Mouse (Mus musculus): ENCODE data around the gene Igf1r. TPM values are rescaled to one million over a fixed set of nuclear protein-coding genes. Genes with fewer than 3 reads are reported as not detected.

Gene Igf1r
- polyA plus RNA-seq, 1 experiment: 2.6 TPM

- no peak for TF ChIP-seq CTCF (IDR thresholded peaks at IDR 0.05; ENCODE audit: extremely low read depth, insufficient read length, insufficient replicate concordance, low read depth, low read length)
- TF ChIP-seq POLR2A (IDR thresholded peaks at IDR 0.05; ENCODE audit: low read depth, low read length): no peak
- H3K36me3 ChIP-seq (ENCODE audit: control insufficient read depth, insufficient read depth, low read length): no peaks in the 10 kb centered on the region
- WGBS: 85% methylated on average over 8 of the region's 8 CpGs
- no peak overlapping the region for H3K4me3 ChIP-seq (ENCODE audit: low read depth, low read length)
- H3K4me1 ChIP-seq (ENCODE audit: control insufficient read depth, insufficient read depth, insufficient read length, low read length): no peaks in the 10 kb centered on the region
- no peak overlapping the region for H3K27ac ChIP-seq (ENCODE audit: insufficient read depth, low read depth, low read length)
- H3K27me3 ChIP-seq (ENCODE audit: control insufficient read depth, insufficient read depth, low read length): no peaks in the 10 kb centered on the region
These were observed 284.2 kb downstream of the Igf1r start for GRCm38 (mm10) chr7:68236817-68237216.

- no peaks in the 10 kb centered on the region for H3K27me3 ChIP-seq (ENCODE audit: control insufficient read depth, insufficient read depth, low read length)
- H3K27ac ChIP-seq (ENCODE audit: insufficient read depth, low read depth, low read length): no peak overlapping the region
These were observed 286.7 kb downstream of the Igf1r start for GRCm38 (mm10) chr7:68239220-68239827.

GRCm38 (mm10) chr7:68241205-68241604 is 288.6 kb downstream of the Igf1r start:
- Histone ChIP-seq H3K4me1 (ENCODE audit: control insufficient read depth, insufficient read depth, insufficient read length, low read length) (no peaks in the 10 kb centered on the region), H3K36me3 (ENCODE audit: control insufficient read depth, insufficient read depth, low read length) (no peaks in the 10 kb centered on the region), H3K4me3 (ENCODE audit: low read depth, low read length) (no peak overlapping the region), H3K27ac (ENCODE audit: insufficient read depth, low read depth, low read length) (no peak overlapping the region), H3K27me3 (ENCODE audit: control insufficient read depth, insufficient read depth, low read length) (no peaks in the 10 kb centered on the region)
- TF ChIP-seq CTCF (IDR thresholded peaks at IDR 0.05; ENCODE audit: extremely low read depth, insufficient read length, insufficient replicate concordance, low read depth, low read length): no peak
- TF ChIP-seq POLR2A (IDR thresholded peaks at IDR 0.05; ENCODE audit: low read depth, low read length): no peak
- 54% methylated on average over 9 of the region's 9 CpGs for WGBS

More at GRCm38 (mm10) chr7:68239220-68239827, 286.7 kb downstream of the Igf1r start:
- Histone ChIP-seq H3K4me3 (ENCODE audit: low read depth, low read length) (no peak overlapping the region), H3K36me3 (ENCODE audit: control insufficient read depth, insufficient read depth, low read length) (no peaks in the 10 kb centered on the region), H3K4me1 (ENCODE audit: control insufficient read depth, insufficient read depth, insufficient read length, low read length) (no peaks in the 10 kb centered on the region)
- no peak for TF ChIP-seq CTCF (IDR thresholded peaks at IDR 0.05; ENCODE audit: extremely low read depth, insufficient read length, insufficient replicate concordance, low read depth, low read length)
- no peak for TF ChIP-seq POLR2A (IDR thresholded peaks at IDR 0.05; ENCODE audit: low read depth, low read length)
- 58% methylated on average over 11 of the region's 11 CpGs for WGBS

- Histone ChIP-seq H3K4me3 (ENCODE audit: low read depth, low read length) (no peak overlapping the region), H3K27me3 (ENCODE audit: control insufficient read depth, insufficient read depth, low read length) (no peaks in the 10 kb centered on the region), H3K36me3 (ENCODE audit: control insufficient read depth, insufficient read depth, low read length) (no peaks in the 10 kb centered on the region), H3K27ac (ENCODE audit: insufficient read depth, low read depth, low read length) (no peak overlapping the region), H3K4me1 (ENCODE audit: control insufficient read depth, insufficient read depth, insufficient read length, low read length) (no peaks in the 10 kb centered on the region)
- WGBS: 55% methylated on average over 4 of the region's 4 CpGs
- TF ChIP-seq CTCF (IDR thresholded peaks at IDR 0.05; ENCODE audit: extremely low read depth, insufficient read length, insufficient replicate concordance, low read depth, low read length) (no peak), POLR2A (IDR thresholded peaks at IDR 0.05; ENCODE audit: low read depth, low read length) (no peak)
These were observed 293.1 kb downstream of the Igf1r start for GRCm38 (mm10) chr7:68245681-68246080.

GRCm38 (mm10) chr7:68246249-68246648 is 293.6 kb downstream of the Igf1r start:
- Histone ChIP-seq H3K27me3 (ENCODE audit: control insufficient read depth, insufficient read depth, low read length) (no peaks in the 10 kb centered on the region), H3K4me1 (ENCODE audit: control insufficient read depth, insufficient read depth, insufficient read length, low read length) (no peaks in the 10 kb centered on the region), H3K4me3 (ENCODE audit: low read depth, low read length) (no peak overlapping the region), H3K27ac (ENCODE audit: insufficient read depth, low read depth, low read length) (no peak overlapping the region), H3K36me3 (ENCODE audit: control insufficient read depth, insufficient read depth, low read length) (no peaks in the 10 kb centered on the region)
- no peak for TF ChIP-seq CTCF (IDR thresholded peaks at IDR 0.05; ENCODE audit: extremely low read depth, insufficient read length, insufficient replicate concordance, low read depth, low read length)
- TF ChIP-seq POLR2A (IDR thresholded peaks at IDR 0.05; ENCODE audit: low read depth, low read length): no peak
- WGBS: 86% methylated on average over 8 of the region's 8 CpGs

- Histone ChIP-seq H3K4me3 (ENCODE audit: low read depth, low read length) (no peak overlapping the region), H3K27me3 (ENCODE audit: control insufficient read depth, insufficient read depth, low read length) (no peaks in the 10 kb centered on the region), H3K36me3 (ENCODE audit: control insufficient read depth, insufficient read depth, low read length) (no peaks in the 10 kb centered on the region), H3K27ac (ENCODE audit: insufficient read depth, low read depth, low read length) (no peak overlapping the region), H3K4me1 (ENCODE audit: control insufficient read depth, insufficient read depth, insufficient read length, low read length) (no peaks in the 10 kb centered on the region)
- no peak for TF ChIP-seq CTCF (IDR thresholded peaks at IDR 0.05; ENCODE audit: extremely low read depth, insufficient read length, insufficient replicate concordance, low read depth, low read length)
- no peak for TF ChIP-seq POLR2A (IDR thresholded peaks at IDR 0.05; ENCODE audit: low read depth, low read length)
- WGBS: 73% methylated on average over 1 of the region's 1 CpGs
These were observed 297.8 kb downstream of the Igf1r start for GRCm38 (mm10) chr7:68250411-68250810.

- no peaks in the 10 kb centered on the region for H3K4me1 ChIP-seq (ENCODE audit: control insufficient read depth, insufficient read depth, insufficient read length, low read length)
- TF ChIP-seq POLR2A (IDR thresholded peaks at IDR 0.05; ENCODE audit: low read depth, low read length) (no peak), CTCF (IDR thresholded peaks at IDR 0.05; ENCODE audit: extremely low read depth, insufficient read length, insufficient replicate concordance, low read depth, low read length) (no peak)
- H3K27me3 ChIP-seq (ENCODE audit: control insufficient read depth, insufficient read depth, low read length): no peaks in the 10 kb centered on the region
- H3K36me3 ChIP-seq (ENCODE audit: control insufficient read depth, insufficient read depth, low read length): no peaks in the 10 kb centered on the region
- no peak overlapping the region for H3K27ac ChIP-seq (ENCODE audit: insufficient read depth, low read depth, low read length)
- WGBS: 80% methylated on average over 3 of the region's 3 CpGs
- H3K4me3 ChIP-seq (ENCODE audit: low read depth, low read length): no peak overlapping the region
These were observed 298.3 kb downstream of the Igf1r start for GRCm38 (mm10) chr7:68250902-68251301.

Measured in small intestine, adult 2 months (tissue).